Mouse (Mus musculus) stomach, embryonic 16.5 days (tissue): ENCODE results near the gene Cog6. TPM values are rescaled to one million over a fixed set of nuclear protein-coding genes. Genes with fewer than 3 reads are reported as not detected.

ENCODE experiments used
- ATAC-seq: fragments of 200-750 bp; cut with Nextera tagmentation; 2 replicates; pipeline ENCODE4 v1.8.0; 2017; ENCODE audit warnings: moderate number of reproducible peaks, moderate TSS enrichment; ENCODE audit not compliant: insufficient read depth, low FRiP score
- H3K27ac ChIP-seq: fragments of 300-500 bp; sonication (generic); 2 replicates; pipeline ENCODE4 v1.5.1; 2014; ENCODE audit warnings: low read length
- H3K27me3 ChIP-seq: fragments of 300-500 bp; sonication (generic); 2 replicates; pipeline ENCODE4 v1.6.1; 2014; ENCODE audit warnings: low read length, control low read depth, mixed read lengths; ENCODE audit not compliant: control insufficient read depth, insufficient read depth
- H3K36me3 ChIP-seq: fragments of 300-500 bp; sonication (generic); 2 replicates; pipeline ENCODE4 v1.6.1; 2014; ENCODE audit warnings: low read length; ENCODE audit not compliant: control insufficient read depth, insufficient read depth
- H3K4me1 ChIP-seq: fragments of 300-500 bp; sonication (generic); 2 replicates; pipeline ENCODE4 v1.6.1; 2014; ENCODE audit warnings: low read length, control low read depth, mixed read lengths; ENCODE audit not compliant: control insufficient read depth, insufficient read depth
- H3K4me2 ChIP-seq: fragments of 300-500 bp; sonication (generic); 2 replicates; pipeline ENCODE4 v1.6.1; 2014; ENCODE audit warnings: low read depth, low read length, mixed read lengths
- H3K4me3 ChIP-seq: fragments of 300-500 bp; sonication (generic); replicated peaks from 2 replicates; pipeline ENCODE4 v1.5.1; 2014; ENCODE audit warnings: mild to moderate bottlenecking, low read length
- H3K9ac ChIP-seq: fragments of 300-500 bp; sonication (generic); 2 replicates; pipeline ENCODE4 v1.6.1; 2014; ENCODE audit warnings: low read length
- H3K9me3 ChIP-seq: fragments of 300-500 bp; sonication (generic); replicated peaks from 2 replicates; pipeline ENCODE4 v1.6.1; 2016; ENCODE audit warnings: low read length, control low read depth; ENCODE audit not compliant: control insufficient read depth
- WGBS: fragments of 180-500 bp; shearing (Covaris S2); extraction: QIAGEN DNeasy Blood & Tissue Kit; methylation state at CpG from one replicate; pipeline ENCODE4 v1.1.7; 2014; 5-methylcytosine and 5-hydroxymethylcytosine counted together
- polyA plus RNA-seq: library from polyadenylated mRNA; unstranded; fragments of >200 nt; fragmentation: Nextera tagmentation; extraction: Ambion mirVana; gene quantifications from 2 replicates; pipeline ENCODE4 v1.2.1, GENCODE M21; 2015

Cog6 gene
- polyA plus RNA-seq, 1 experiment from 2014 or later = 46.8 TPM

DNA sequence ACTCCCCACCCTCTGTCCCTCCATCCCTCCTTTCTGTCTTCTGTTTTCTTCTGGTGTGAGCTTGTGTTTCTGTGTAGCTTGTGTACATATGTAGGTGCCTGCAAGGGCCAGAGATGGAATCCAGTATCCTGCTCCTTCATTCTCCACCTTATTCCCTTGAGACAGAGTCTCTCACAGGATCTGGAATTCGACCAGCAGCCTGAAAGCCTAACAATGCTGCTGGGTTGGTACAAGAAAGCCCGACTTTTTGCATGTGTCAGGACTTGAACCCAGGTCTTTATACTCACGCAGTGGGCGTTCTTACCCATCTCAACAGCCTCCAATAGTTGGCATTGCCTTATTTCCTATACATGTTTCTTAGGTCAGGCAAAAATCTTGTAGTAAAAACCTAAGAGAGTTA, 28.7 kb upstream of the Cog6 start:
- no peak for ATAC-seq
- no peak overlapping the region for H3K4me2 ChIP-seq
- H3K9me3 ChIP-seq = no peaks in the 10 kb centered on the region
- H3K27ac ChIP-seq = no peak overlapping the region
- no peaks in the 10 kb centered on the region for H3K36me3 ChIP-seq
- no peak overlapping the region for H3K9ac ChIP-seq
- no peaks in the 10 kb centered on the region for H3K27me3 ChIP-seq
- 89% methylated on average over 4 of the region's 4 CpGs for WGBS
- H3K4me1 ChIP-seq = peaks cover 9% of the 10 kb centered on the region
- H3K4me3 ChIP-seq = no peak overlapping the region

DNA sequence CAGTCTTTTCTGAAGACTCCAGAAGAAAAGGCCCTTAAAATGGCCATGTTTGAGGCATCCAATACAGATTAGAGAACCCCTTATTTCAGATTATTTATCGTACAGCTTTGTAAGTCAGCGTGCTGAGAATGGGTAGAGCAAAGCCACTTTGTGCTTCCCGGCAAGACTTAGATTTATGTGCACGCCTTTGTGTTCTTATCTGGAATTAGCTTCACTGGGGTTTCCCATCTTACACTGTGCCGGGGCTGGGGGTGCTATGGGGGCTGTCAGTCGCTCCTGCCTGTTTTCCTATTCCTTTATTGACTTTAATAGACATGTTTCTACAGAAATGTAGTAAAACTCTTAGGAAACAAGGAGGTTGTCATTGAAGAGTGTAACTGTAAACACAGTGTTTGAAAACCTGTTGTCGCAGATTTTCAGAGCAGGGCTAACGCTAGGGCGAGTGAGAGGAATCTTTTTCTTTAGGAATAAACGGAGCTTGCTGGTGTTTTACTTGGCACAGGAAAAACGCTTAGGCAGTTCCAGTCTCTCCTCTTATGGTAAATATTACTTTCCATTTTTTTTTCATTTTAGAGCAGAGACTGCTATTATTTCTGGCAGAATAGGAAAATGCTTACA, 27.8 kb upstream of the Cog6 start:
- H3K27me3 ChIP-seq = no peaks in the 10 kb centered on the region
- peaks cover 9% of the 10 kb centered on the region for H3K4me1 ChIP-seq
- peak overlapping the region; percentile 27 for H3K4me3 ChIP-seq
- peak overlapping the region; percentile 74 for H3K4me2 ChIP-seq
- WGBS = 39% methylated on average over 11 of the region's 11 CpGs
- H3K9ac ChIP-seq = peak overlapping the region; percentile 4
- no peaks in the 10 kb centered on the region for H3K36me3 ChIP-seq
- H3K27ac ChIP-seq = peak overlapping the region; percentile 28
- no peaks in the 10 kb centered on the region for H3K9me3 ChIP-seq
- no peak for ATAC-seq

DNA sequence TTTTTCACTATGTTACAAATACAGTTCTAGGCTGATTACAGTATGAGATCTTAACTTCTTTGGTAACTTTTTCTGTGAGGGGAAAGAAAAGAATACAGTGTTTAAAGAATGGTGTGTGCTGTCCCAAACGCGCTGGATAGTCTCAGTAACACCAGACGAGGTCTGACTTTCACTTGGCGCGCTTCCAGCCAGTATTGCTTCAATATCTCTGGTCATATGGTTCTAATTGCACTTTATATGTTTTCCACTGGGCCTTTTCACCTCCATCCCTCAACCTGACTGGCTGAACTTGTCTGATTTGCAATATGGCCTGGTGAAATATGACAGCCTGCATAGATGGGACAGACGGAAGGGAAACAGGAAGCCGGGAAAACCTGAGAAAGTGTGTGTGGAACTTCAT, 27.2 kb upstream of the Cog6 start:
- Histone ChIP-seq H3K27me3 (no peaks in the 10 kb centered on the region), H3K9ac (peak overlapping the region; percentile 4; the same call in 1 of the 2 replicates), H3K36me3 (no peaks in the 10 kb centered on the region), H3K4me3 (peak overlapping the region; percentile 27), H3K9me3 (no peaks in the 10 kb centered on the region), H3K4me2 (peak overlapping the region; percentile 74), H3K27ac (0 out of 2 replicates have a peak overlapping the region, but pooled peaks have one; percentile 28), H3K4me1 (peaks cover 9% of the 10 kb centered on the region)
- no peak for ATAC-seq
- 32% methylated on average over 7 of the region's 7 CpGs for WGBS

DNA sequence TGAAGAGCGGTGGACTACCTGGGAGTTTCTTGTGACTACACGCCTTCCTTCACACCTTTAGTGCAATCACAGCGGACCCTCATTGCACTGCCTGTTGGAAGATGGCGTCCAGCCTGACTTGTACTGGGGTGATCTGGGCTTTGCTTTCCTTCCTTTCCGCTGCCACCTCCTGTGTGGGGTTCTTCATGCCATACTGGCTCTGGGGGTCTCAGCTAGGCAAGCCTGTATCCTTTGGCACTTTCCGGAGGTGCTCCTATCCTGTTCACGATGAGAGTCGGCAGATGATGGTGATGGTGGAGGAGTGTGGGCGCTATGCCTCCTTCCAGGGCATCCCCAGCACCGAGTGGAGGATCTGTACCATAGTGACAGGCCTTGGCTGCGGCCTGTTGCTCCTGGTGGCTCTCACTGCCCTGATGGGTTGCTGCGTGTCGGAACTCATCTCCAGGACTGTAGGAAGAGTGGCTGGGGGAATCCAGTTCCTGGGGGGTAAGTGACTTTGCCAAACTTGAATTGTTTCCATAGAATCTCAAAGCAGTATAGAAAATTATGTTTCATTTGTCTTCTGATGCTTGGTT, 26.3 kb upstream of the Cog6 start:
- no peak for ATAC-seq
- 91% methylated on average over 13 of the region's 13 CpGs for WGBS
- peak overlapping the region; percentile 78; the same call in 1 of the 2 replicates for H3K4me3 ChIP-seq
- H3K4me1 ChIP-seq = peaks cover 9% of the 10 kb centered on the region
- H3K27me3 ChIP-seq = no peaks in the 10 kb centered on the region
- H3K9me3 ChIP-seq = no peaks in the 10 kb centered on the region
- peak overlapping the region; percentile 74 for H3K4me2 ChIP-seq
- H3K27ac ChIP-seq = no peak overlapping the region
- no peak overlapping the region for H3K9ac ChIP-seq
- no peaks in the 10 kb centered on the region for H3K36me3 ChIP-seq

DNA sequence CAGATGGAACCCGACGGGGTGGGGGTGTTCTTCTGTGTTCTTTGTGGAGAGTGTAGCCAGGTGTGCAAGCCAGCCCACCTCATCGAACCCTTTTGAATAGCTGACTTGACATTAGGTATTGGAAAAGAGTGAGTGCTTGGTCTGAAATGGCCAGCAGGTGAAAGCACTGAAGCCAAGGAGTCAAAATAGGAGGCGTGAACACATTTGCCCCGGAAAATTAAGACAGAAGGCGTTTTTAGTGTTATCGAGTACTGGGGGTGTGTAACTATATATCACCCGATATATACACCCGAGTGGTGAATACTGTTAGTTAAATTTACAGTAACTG, 25.2 kb upstream of the Cog6 start:
- 19% methylated on average over 9 of the region's 9 CpGs for WGBS
- ATAC-seq = no peak
- Histone ChIP-seq H3K4me1 (peaks cover 9% of the 10 kb centered on the region), H3K9me3 (no peaks in the 10 kb centered on the region), H3K4me2 (peak overlapping the region; percentile 74), H3K27ac (peak overlapping the region; percentile 74; the same call in 1 of the 2 replicates), H3K9ac (peak overlapping the region; percentile 83), H3K27me3 (no peaks in the 10 kb centered on the region), H3K4me3 (peak overlapping the region; percentile 78), H3K36me3 (no peaks in the 10 kb centered on the region)

DNA sequence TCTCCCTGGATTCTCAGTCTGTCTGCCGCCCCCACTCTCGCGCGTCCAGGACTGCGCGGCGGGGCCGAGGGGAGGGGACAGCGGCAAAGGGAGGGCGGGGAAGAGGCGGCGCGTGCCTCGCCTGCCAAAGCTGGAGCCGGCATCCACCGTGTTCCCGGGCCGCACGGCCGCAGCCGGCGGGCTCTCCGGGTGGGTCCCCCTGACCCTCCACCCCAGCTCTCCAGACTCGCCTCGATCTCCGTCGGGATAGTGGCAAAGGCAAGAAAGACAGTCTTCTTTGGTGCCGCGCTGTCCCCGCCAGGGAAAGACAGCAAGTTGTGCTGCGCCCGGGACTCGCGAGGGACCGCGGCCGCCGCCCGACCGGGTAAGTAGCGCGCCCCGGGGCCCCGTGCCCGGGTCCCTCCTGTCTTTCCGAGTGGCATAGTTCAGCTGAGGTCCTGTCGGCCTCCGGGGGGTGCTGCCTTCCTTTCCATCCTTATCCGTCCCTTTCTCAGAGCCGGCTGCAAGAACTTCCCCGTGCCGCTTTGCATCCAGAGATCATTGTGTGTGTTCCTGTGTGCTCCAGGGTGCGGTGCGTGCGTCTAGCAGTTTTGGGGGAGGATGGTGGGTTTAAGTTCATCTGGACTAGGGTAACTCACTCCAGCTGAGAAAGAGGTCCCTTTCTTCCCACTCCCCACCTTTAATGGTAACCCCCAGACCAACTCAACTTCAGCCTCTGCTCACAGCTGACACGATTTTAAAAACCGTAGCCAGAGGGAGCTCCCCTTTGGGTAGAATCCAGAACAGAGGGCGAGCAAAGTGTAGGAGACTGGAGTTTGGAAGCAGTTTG, 24.6 kb upstream of the Cog6 start, which contains the start of gene Lhfp:
Gene Lhfp (plus strand): TSS at position 118 of the 829 bp plus-strand sequence.
- peak; percentile 89 for ATAC-seq
- no peaks in the 10 kb centered on the region for H3K36me3 ChIP-seq
- WGBS = 0% methylated on average over 53 of the region's 58 CpGs

DNA sequence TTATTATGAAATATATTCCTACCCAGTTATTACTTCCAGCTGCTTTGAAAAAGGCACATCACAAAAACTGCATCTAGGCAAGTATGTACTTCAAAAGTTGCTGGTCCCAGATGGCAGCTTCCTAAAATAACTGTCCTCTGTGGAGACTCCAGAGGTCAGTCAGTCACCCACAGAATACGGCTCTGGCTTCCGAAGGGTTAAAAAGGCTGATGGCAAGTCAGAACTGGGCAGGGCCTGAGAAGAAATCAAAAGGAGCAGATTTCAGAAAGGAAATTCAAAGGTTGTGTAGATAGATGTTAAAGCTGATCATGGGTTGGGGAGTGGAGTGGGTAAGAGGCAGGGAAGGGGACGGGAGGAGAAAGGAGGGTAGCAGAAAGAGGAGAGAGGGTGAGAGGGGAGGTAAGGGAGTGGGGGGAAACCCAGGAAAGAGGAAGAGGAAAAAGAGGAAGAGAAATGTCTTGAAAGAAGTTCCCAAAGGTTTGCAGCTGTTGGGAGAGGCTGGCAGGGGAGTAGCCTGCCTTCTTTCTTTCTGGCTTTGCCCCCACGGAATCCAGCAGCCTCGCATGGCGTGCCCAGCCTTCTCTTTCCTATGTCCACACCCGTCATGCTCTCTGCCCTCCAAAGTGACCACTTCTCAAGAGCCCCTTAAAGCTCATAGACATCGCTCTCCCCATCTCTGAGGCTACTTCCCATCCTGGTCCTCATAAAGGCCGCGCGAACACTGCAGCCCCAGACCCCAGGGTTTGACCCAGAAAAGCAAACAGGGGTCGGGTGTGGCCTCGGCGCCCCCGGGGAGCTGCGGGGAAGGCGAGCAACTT, 23.8 kb upstream of the Cog6 start:
- H3K9me3 ChIP-seq = no peaks in the 10 kb centered on the region
- ATAC-seq = no peak
- H3K4me2 ChIP-seq = peak overlapping the region; percentile 74
- 7% methylated on average over 17 of the region's 17 CpGs for WGBS
- H3K36me3 ChIP-seq = no peaks in the 10 kb centered on the region
- no peaks in the 10 kb centered on the region for H3K27me3 ChIP-seq
- H3K27ac ChIP-seq = 0 out of 2 replicates have a peak overlapping the region, but pooled peaks have one; percentile 74
- H3K4me3 ChIP-seq = peak overlapping the region; percentile 78
- H3K4me1 ChIP-seq = peaks cover 8% of the 10 kb centered on the region
- peak overlapping the region; percentile 83 for H3K9ac ChIP-seq

More for the DNA sequence above, 24.6 kb upstream of the Cog6 start, which contains the start of gene Lhfp:
- Histone ChIP-seq H3K9me3 (no peaks in the 10 kb centered on the region), H3K9ac (peak within 1 kb of the TSS; percentile 83), H3K4me2 (peak within 1 kb of the TSS; percentile 74), H3K4me3 (peak within 1 kb of the TSS; percentile 78), H3K4me1 (peaks cover 9% of the 10 kb centered on the region), H3K27ac (peak within 1 kb of the TSS; percentile 74), H3K27me3 (no peaks in the 10 kb centered on the region)

DNA sequence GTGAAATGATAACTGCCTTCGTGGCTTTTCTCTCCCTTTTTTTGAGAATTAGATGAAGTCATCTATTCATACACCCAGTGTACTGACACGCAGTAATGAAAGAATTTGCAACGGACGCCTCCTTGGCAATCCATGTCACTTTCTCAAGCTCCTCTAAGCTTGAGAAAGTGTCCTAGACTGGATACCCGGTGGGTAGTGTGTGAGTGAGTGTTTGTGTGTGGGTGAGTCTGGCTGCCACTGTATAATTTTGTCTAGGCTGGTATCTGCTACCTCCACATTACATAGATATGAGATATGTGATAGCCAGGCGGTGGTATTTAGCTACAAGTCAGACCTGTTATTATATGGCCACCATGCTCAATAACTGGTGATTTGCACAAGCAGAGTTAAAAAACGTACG, 22.7 kb upstream of the Cog6 start:
- Histone ChIP-seq H3K9me3 (no peaks in the 10 kb centered on the region), H3K4me2 (no peak overlapping the region), H3K36me3 (no peaks in the 10 kb centered on the region), H3K9ac (no peak overlapping the region), H3K4me1 (peaks cover 4% of the 10 kb centered on the region), H3K27me3 (no peaks in the 10 kb centered on the region), H3K4me3 (no peak overlapping the region), H3K27ac (no peak overlapping the region)
- 77% methylated on average over 8 of the region's 8 CpGs for WGBS
- no peak for ATAC-seq
